Mouse (Mus musculus): ENCODE data around the gene Pou4f2. TPM values are rescaled to one million over a fixed set of nuclear protein-coding genes. Genes with fewer than 3 reads are reported as not detected.

Pou4f2 gene
- polyA plus RNA-seq, 1 experiment: not detected

GRCm38 (mm10) chr8:78436661-78437060 lies 216 bp upstream of the Pou4f2 start:
- Histone ChIP-seq H3K4me3 (replicated peaks) (no peak overlapping the region), H3K36me3 (ENCODE audit: control insufficient read depth) (no peaks in the 10 kb centered on the region), H3K9me3 (ENCODE audit: control insufficient read depth, low read length) (no peaks in the 10 kb centered on the region; the same call in 1 of the 2 replicates), H3K4me1 (ENCODE audit: control insufficient read depth) (no peaks in the 10 kb centered on the region), H3K27me3 (ENCODE audit: control insufficient read depth) (peaks cover 83% of the 10 kb centered on the region)
- TF ChIP-seq TAL1 (IDR thresholded peaks at IDR 0.05; ENCODE audit: low read length): no peak
- no peak for TF ChIP-seq GATA1 (IDR thresholded peaks at IDR 0.05; ENCODE audit: low read length)

- H3K9me3 ChIP-seq (ENCODE audit: control insufficient read depth, low read length): no peaks in the 10 kb centered on the region; the same call in 1 of the 2 replicates
- no peak overlapping the region for H3K4me3 ChIP-seq (replicated peaks)
- no peaks in the 10 kb centered on the region for H3K36me3 ChIP-seq (ENCODE audit: control insufficient read depth)
- peaks cover 86% of the 10 kb centered on the region for H3K27me3 ChIP-seq (ENCODE audit: control insufficient read depth)
- TF ChIP-seq GATA1 (IDR thresholded peaks at IDR 0.05; ENCODE audit: low read length) (no peak), TAL1 (IDR thresholded peaks at IDR 0.05; ENCODE audit: low read length) (no peak)
- H3K4me1 ChIP-seq (ENCODE audit: control insufficient read depth): no peaks in the 10 kb centered on the region
Measured at GRCm38 (mm10) chr8:78435624-78435960, 853 bp downstream of the Pou4f2 start.

- no peaks in the 10 kb centered on the region; the same call in 1 of the 2 replicates for H3K9me3 ChIP-seq (ENCODE audit: control insufficient read depth, low read length)
- H3K4me3 ChIP-seq (replicated peaks): no peak overlapping the region
- peaks cover 84% of the 10 kb centered on the region for H3K27me3 ChIP-seq (ENCODE audit: control insufficient read depth)
- H3K36me3 ChIP-seq (ENCODE audit: control insufficient read depth): no peaks in the 10 kb centered on the region
- TF ChIP-seq TAL1 (IDR thresholded peaks at IDR 0.05; ENCODE audit: low read length) (no peak), GATA1 (IDR thresholded peaks at IDR 0.05; ENCODE audit: low read length) (no peak)
- no peaks in the 10 kb centered on the region for H3K4me1 ChIP-seq (ENCODE audit: control insufficient read depth)
Measured at GRCm38 (mm10) chr8:78434823-78435623, 1.4 kb downstream of the Pou4f2 start.

- Histone ChIP-seq H3K4me1 (ENCODE audit: control insufficient read depth) (no peaks in the 10 kb centered on the region), H3K27me3 (ENCODE audit: control insufficient read depth) (peaks cover 83% of the 10 kb centered on the region), H3K36me3 (ENCODE audit: control insufficient read depth) (no peaks in the 10 kb centered on the region), H3K4me3 (replicated peaks) (no peak overlapping the region), H3K9me3 (ENCODE audit: control insufficient read depth, low read length) (no peaks in the 10 kb centered on the region; the same call in 1 of the 2 replicates)
- TF ChIP-seq GATA1 (IDR thresholded peaks at IDR 0.05; ENCODE audit: low read length) (no peak), TAL1 (IDR thresholded peaks at IDR 0.05; ENCODE audit: low read length) (no peak)
Measured at GRCm38 (mm10) chr8:78434340-78434739, 2.1 kb downstream of the Pou4f2 start.

GRCm38 (mm10) chr8:78433318-78433717 lies 3.1 kb downstream of the Pou4f2 start:
- Histone ChIP-seq H3K4me3 (replicated peaks) (no peak overlapping the region), H3K27me3 (ENCODE audit: control insufficient read depth) (peaks cover 77% of the 10 kb centered on the region), H3K4me1 (ENCODE audit: control insufficient read depth) (no peaks in the 10 kb centered on the region), H3K36me3 (ENCODE audit: control insufficient read depth) (no peaks in the 10 kb centered on the region), H3K9me3 (ENCODE audit: control insufficient read depth, low read length) (no peaks in the 10 kb centered on the region; the same call in 1 of the 2 replicates)
- no peak for TF ChIP-seq GATA1 (IDR thresholded peaks at IDR 0.05; ENCODE audit: low read length)
- TF ChIP-seq TAL1 (IDR thresholded peaks at IDR 0.05; ENCODE audit: low read length): no peak

- Histone ChIP-seq H3K27me3 (ENCODE audit: control insufficient read depth) (peaks cover 77% of the 10 kb centered on the region), H3K4me3 (replicated peaks) (no peak overlapping the region), H3K9me3 (ENCODE audit: control insufficient read depth, low read length) (no peaks in the 10 kb centered on the region; the same call in 1 of the 2 replicates), H3K4me1 (ENCODE audit: control insufficient read depth) (no peaks in the 10 kb centered on the region), H3K36me3 (ENCODE audit: control insufficient read depth) (no peaks in the 10 kb centered on the region)
- no peak for TF ChIP-seq GATA1 (IDR thresholded peaks at IDR 0.05; ENCODE audit: low read length)
- no peak for TF ChIP-seq TAL1 (IDR thresholded peaks at IDR 0.05; ENCODE audit: low read length)
Measured at GRCm38 (mm10) chr8:78432451-78432850, 4.0 kb downstream of the Pou4f2 start.

GRCm38 (mm10) chr8:78431356-78431755 lies 5.1 kb downstream of the Pou4f2 start:
- no peaks in the 10 kb centered on the region for H3K4me1 ChIP-seq (ENCODE audit: control insufficient read depth)
- H3K9me3 ChIP-seq (ENCODE audit: control insufficient read depth, low read length): no peaks in the 10 kb centered on the region; the same call in 1 of the 2 replicates
- H3K36me3 ChIP-seq (ENCODE audit: control insufficient read depth): no peaks in the 10 kb centered on the region
- H3K27me3 ChIP-seq (ENCODE audit: control insufficient read depth): peaks cover 77% of the 10 kb centered on the region
- TF ChIP-seq GATA1 (IDR thresholded peaks at IDR 0.05; ENCODE audit: low read length): no peak
- no peak for TF ChIP-seq TAL1 (IDR thresholded peaks at IDR 0.05; ENCODE audit: low read length)
- H3K4me3 ChIP-seq (replicated peaks): no peak overlapping the region

GRCm38 (mm10) chr8:78428148-78428547 lies 8.3 kb downstream of the Pou4f2 start:
- Histone ChIP-seq H3K36me3 (ENCODE audit: control insufficient read depth) (no peaks in the 10 kb centered on the region), H3K9me3 (ENCODE audit: control insufficient read depth, low read length) (no peaks in the 10 kb centered on the region), H3K27me3 (ENCODE audit: control insufficient read depth) (peaks cover 56% of the 10 kb centered on the region), H3K4me1 (ENCODE audit: control insufficient read depth) (no peaks in the 10 kb centered on the region), H3K4me3 (replicated peaks) (no peak overlapping the region)
- no peak for TF ChIP-seq TAL1 (IDR thresholded peaks at IDR 0.05; ENCODE audit: low read length)
- no peak for TF ChIP-seq GATA1 (IDR thresholded peaks at IDR 0.05; ENCODE audit: low read length)

- H3K4me1 ChIP-seq (ENCODE audit: control insufficient read depth): no peaks in the 10 kb centered on the region
- no peak overlapping the region for H3K4me3 ChIP-seq (replicated peaks)
- peaks cover 53% of the 10 kb centered on the region for H3K27me3 ChIP-seq (ENCODE audit: control insufficient read depth)
- TF ChIP-seq TAL1 (IDR thresholded peaks at IDR 0.05; ENCODE audit: low read length): no peak
- TF ChIP-seq GATA1 (IDR thresholded peaks at IDR 0.05; ENCODE audit: low read length): no peak
- H3K36me3 ChIP-seq (ENCODE audit: control insufficient read depth): no peaks in the 10 kb centered on the region
- H3K9me3 ChIP-seq (ENCODE audit: control insufficient read depth, low read length): no peaks in the 10 kb centered on the region
Measured at GRCm38 (mm10) chr8:78427769-78428130, 8.7 kb downstream of the Pou4f2 start.

All from erythroblast, embryonic 14.5 days (primary cell).